Mouse (Mus musculus): ENCODE results near the gene Itga11. TPM values are rescaled to one million over a fixed set of nuclear protein-coding genes. Genes with fewer than 3 reads are reported as not detected.
"Not testable (repeated sequence)": the region's sequence is repeated elsewhere in the genome, so short reads cannot be mapped to it uniquely, and the experiment has no call there.

Itga11 gene
- polyA plus RNA-seq, 1 experiment from 2014 or later = 1.4 TPM

DNA sequence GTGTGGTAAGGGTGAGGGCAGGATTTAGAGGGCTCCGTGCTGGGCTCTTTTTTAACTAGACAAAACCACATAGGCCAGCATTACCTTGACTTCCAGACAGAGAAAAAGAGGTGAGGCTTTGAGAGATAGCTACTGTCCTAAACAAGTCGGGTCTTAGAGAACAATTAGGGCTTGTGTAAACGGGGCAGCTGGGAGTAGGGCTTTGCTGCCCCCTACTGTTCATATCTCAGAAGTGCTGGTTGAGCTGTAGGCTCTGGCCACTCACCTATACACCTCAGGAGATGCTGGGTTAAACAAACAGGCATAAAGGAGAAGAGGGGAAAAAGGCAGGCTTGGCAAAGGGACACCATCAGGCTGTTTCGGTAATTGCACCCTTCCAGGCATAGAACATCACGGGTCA lies 99.8 kb downstream of the Itga11 start:
- no peak overlapping the region for H3K4me3 ChIP-seq
- no peaks in the 10 kb centered on the region for H3K9me3 ChIP-seq
- H3K36me3 ChIP-seq (replicated peaks) = no peaks in the 10 kb centered on the region
- peak; percentile 69 for DNase-seq (ENCODE audit: extremely low spot score, low spot score)
- H3K27ac ChIP-seq = no peak overlapping the region
- peaks cover 18% of the 10 kb centered on the region for H3K4me1 ChIP-seq
- WGBS = 9% methylated on average over 5 of the region's 5 CpGs
- no peaks in the 10 kb centered on the region for H3K27me3 ChIP-seq (ENCODE audit: poor library complexity, severe bottlenecking)

GRCm38 (mm10) chr9:62778721-62779120 lies 101.1 kb downstream of the Itga11 start:
- Histone ChIP-seq H3K9me3 (no peaks in the 10 kb centered on the region), H3K4me3 (no peak overlapping the region), H3K36me3 (replicated peaks) (no peaks in the 10 kb centered on the region), H3K27ac (no peak overlapping the region), H3K27me3 (ENCODE audit: poor library complexity, severe bottlenecking) (no peaks in the 10 kb centered on the region), H3K4me1 (peaks cover 30% of the 10 kb centered on the region)
- WGBS = 92% methylated on average over 9 of the region's 9 CpGs
- DNase-seq (ENCODE audit: extremely low spot score, low spot score) = no peak

DNA sequence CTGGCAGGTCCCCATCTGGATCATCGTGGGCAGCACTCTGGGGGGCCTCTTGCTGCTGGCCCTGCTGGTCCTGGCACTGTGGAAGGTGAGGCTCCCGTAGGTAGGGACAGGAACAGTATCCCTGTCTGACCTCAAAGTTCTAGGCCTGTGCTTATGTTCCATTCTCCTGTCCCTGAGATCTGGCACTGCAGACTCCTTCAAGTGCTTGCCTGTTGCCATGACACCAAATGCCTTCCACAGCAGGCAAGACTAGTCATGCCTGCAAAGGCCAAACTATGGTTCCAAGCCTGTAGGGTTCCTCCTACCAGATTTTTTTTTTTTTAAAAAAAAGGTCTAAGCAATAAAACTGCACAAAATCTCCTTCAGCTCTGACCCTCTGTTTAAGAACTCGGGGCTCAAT lies 104.3 kb downstream of the Itga11 start:
- Histone ChIP-seq H3K27ac (no peak overlapping the region), H3K27me3 (ENCODE audit: poor library complexity, severe bottlenecking) (no peaks in the 10 kb centered on the region), H3K4me3 (no peak overlapping the region), H3K4me1 (peaks cover 31% of the 10 kb centered on the region), H3K9me3 (no peaks in the 10 kb centered on the region), H3K36me3 (replicated peaks) (no peaks in the 10 kb centered on the region)
- WGBS = 77% methylated on average over 3 of the region's 3 CpGs
- no peak for DNase-seq (ENCODE audit: extremely low spot score, low spot score)

- Histone ChIP-seq H3K36me3 (replicated peaks) (no peaks in the 10 kb centered on the region), H3K27me3 (ENCODE audit: poor library complexity, severe bottlenecking) (no peaks in the 10 kb centered on the region), H3K4me1 (peaks cover 27% of the 10 kb centered on the region), H3K27ac (peak overlapping the region; percentile 61), H3K4me3 (peak overlapping the region; percentile 22; the same call in 1 of the 2 replicates), H3K9me3 (no peaks in the 10 kb centered on the region)
- peak; percentile 44 for DNase-seq (ENCODE audit: extremely low spot score, low spot score)
- WGBS = 38% methylated on average over 16 of the region's 16 CpGs
These were observed 105.6 kb downstream of the Itga11 start for GRCm38 (mm10) chr9:62782976-62783781.

DNA sequence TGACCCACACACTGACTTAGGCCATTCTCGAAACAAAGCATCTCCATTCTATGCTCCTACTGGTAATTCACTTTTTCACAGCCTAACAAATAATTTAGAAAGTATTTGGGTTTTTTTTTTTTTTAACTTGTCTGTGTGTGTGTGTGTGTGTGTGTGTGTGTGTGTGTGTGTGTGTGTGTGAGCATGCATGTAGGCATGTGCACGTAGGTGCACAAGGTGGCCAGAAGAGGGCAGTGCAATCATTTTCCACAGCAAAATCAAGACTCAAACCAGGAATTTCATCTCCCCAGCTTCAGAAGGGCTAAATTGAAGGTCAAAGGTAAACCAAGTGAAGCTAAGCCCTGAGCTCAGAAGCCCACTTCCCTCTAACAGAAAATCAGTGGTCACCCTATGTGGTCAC lies 106.6 kb downstream of the Itga11 start:
- WGBS = 85% methylated on average over 2 of the region's 2 CpGs

DNA sequence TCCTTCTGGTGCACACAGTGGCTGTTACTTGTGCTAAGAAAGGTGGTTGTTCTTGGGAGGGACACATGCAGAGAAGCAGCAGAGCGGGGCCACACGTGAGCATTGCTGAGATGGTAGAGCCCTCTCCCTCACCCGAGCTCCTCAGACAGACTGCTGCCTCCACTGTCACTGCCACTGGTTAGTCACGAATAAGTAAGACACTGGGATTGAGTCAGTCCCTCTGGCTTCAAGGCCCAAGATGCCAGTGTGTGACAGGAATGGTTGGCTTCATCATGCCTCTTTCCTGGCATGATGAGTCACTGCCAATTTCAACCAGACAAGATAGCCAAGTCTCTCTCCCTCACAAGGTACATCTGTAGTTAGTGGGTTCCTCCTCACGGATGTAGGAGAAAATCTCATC lies 109.1 kb downstream of the Itga11 start:
- Histone ChIP-seq H3K36me3 (replicated peaks) (peaks cover 8% of the 10 kb centered on the region), H3K27ac (no peak overlapping the region), H3K27me3 (ENCODE audit: poor library complexity, severe bottlenecking) (no peaks in the 10 kb centered on the region), H3K9me3 (no peaks in the 10 kb centered on the region), H3K4me3 (no peak overlapping the region), H3K4me1 (peaks cover 24% of the 10 kb centered on the region)
- WGBS = 78% methylated on average over 5 of the region's 5 CpGs
- no peak for DNase-seq (ENCODE audit: extremely low spot score, low spot score)

More for the DNA sequence above, 106.6 kb downstream of the Itga11 start:
- Histone ChIP-seq H3K36me3 (replicated peaks) (no peaks in the 10 kb centered on the region), H3K9me3 (no peaks in the 10 kb centered on the region), H3K27me3 (ENCODE audit: poor library complexity, severe bottlenecking) (no peaks in the 10 kb centered on the region), H3K4me1 (peaks cover 27% of the 10 kb centered on the region), H3K27ac (peak overlapping the region; percentile 61; the same call in 1 of the 2 replicates), H3K4me3 (no peak overlapping the region)
- no peak for DNase-seq (ENCODE audit: extremely low spot score, low spot score)

DNA sequence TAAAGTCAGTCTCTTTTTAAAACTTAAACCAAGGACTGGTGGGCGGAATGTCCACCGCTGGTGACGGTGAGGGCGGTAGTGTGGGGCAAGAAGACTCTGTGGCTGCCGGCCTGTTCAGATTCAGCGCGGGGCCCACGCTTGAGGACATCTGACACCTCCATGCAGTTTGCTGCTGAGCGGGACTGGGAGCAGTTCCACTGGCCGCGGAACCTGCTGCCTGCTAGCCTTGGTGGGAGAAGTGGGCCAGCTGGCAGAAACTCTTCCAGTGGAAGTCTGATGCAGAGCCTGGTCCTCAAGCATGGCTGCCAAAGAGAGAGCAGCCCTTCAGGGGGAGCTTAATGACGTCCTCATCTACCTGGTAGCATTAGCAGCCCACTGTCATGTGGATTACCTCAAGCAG lies 112.2 kb downstream of the Itga11 start:
- 92% methylated on average over 12 of the region's 12 CpGs for WGBS
- no peak for DNase-seq (ENCODE audit: extremely low spot score, low spot score)
- peaks cover 38% of the 10 kb centered on the region for H3K36me3 ChIP-seq (replicated peaks)
- no peak overlapping the region for H3K4me3 ChIP-seq
- no peaks in the 10 kb centered on the region for H3K9me3 ChIP-seq
- H3K27me3 ChIP-seq (ENCODE audit: poor library complexity, severe bottlenecking) = no peaks in the 10 kb centered on the region
- no peaks in the 10 kb centered on the region for H3K4me1 ChIP-seq
- H3K27ac ChIP-seq = no peak overlapping the region

GRCm38 (mm10) chr9:62799218-62799617 lies 121.6 kb downstream of the Itga11 start:
- H3K4me3 ChIP-seq; DNase-seq (ENCODE audit: extremely low spot score, low spot score); H3K4me1 ChIP-seq; H3K27ac ChIP-seq; H3K27me3 ChIP-seq (ENCODE audit: poor library complexity, severe bottlenecking); H3K9me3 ChIP-seq: not testable (repeated sequence)
- WGBS = 94% methylated on average over 2 of the region's 2 CpGs
- peaks cover 84% of the 10 kb centered on the region for H3K36me3 ChIP-seq (replicated peaks)

GRCm38 (mm10) chr9:62810095-62810494 lies 132.5 kb downstream of the Itga11 start:
- peak overlapping the region; percentile 99; the same call in 1 of the 2 replicates for H3K27ac ChIP-seq
- WGBS = 29% methylated on average over 8 of the region's 8 CpGs
- no peaks in the 10 kb centered on the region for H3K9me3 ChIP-seq
- H3K27me3 ChIP-seq (ENCODE audit: poor library complexity, severe bottlenecking) = no peaks in the 10 kb centered on the region
- peak overlapping the region; percentile 100 for H3K4me3 ChIP-seq
- H3K36me3 ChIP-seq (replicated peaks) = peaks cover 11% of the 10 kb centered on the region
- H3K4me1 ChIP-seq = peaks cover 45% of the 10 kb centered on the region
- no peak for DNase-seq (ENCODE audit: extremely low spot score, low spot score)

DNA sequence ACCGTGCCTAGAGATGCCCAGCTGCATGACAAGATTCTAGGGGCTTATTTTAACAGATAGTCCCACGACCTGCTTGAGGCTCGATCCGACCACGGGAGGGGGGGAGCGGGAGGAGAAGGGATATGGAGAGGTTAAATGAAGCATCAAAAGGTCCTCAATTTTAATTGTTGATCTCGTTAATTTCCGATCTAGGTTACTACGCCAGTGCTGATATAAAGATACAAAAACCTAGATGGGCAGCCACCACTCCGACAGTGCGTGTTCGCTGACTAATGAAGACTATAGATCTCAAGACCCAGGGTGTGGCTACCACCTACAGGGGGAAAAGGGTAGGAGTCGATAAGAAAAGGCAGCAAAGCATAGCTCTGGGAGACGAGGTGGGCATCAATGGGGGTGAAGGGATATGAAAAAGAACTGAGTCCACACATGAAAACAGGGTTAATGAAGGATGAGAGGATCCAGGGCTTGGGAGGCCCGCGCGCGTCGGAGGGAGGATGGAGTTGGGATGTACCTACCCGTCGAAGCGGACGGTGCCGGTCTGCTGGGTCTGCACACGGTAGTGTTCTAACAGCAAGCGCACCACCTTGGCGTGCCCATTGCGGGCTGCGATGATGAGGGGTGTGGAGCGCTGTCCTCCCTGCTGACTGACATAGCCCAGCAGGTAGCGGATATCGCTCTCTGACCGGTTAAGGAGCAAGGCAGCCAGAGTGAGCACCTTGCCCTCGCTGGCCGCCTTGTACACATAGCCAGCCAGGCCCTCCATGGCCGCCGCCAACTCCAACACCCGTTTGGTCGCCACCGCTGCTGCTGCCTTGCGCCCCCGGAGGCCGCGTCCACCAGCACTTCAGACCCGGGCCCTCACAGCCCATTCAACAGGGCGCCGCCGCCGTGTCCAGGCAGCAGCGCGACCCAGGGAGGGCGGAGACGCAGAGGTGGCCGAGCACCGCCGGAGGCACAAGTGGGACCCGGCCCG lies 133.2 kb downstream of the Itga11 start:
- H3K27ac ChIP-seq = peak overlapping the region; percentile 99
- peaks cover 45% of the 10 kb centered on the region for H3K4me1 ChIP-seq
- peaks cover 11% of the 10 kb centered on the region for H3K36me3 ChIP-seq (replicated peaks)
- H3K4me3 ChIP-seq = peak overlapping the region; percentile 100
- H3K27me3 ChIP-seq (ENCODE audit: poor library complexity, severe bottlenecking) = no peaks in the 10 kb centered on the region
- DNase-seq (ENCODE audit: extremely low spot score, low spot score) = no peak
- under 1% methylated on average over 58 of the region's 58 CpGs for WGBS
- no peaks in the 10 kb centered on the region for H3K9me3 ChIP-seq

- no peaks in the 10 kb centered on the region for H3K9me3 ChIP-seq
- under 1% methylated on average over 68 of the region's 68 CpGs for WGBS
- H3K4me3 ChIP-seq = peak within 1 kb of the TSS; percentile 100
- peak within 1 kb of the TSS; percentile 99 for H3K27ac ChIP-seq
- peak; percentile 91 for DNase-seq (ENCODE audit: extremely low spot score, low spot score)
- no peaks in the 10 kb centered on the region for H3K27me3 ChIP-seq (ENCODE audit: poor library complexity, severe bottlenecking)
- peaks cover 45% of the 10 kb centered on the region for H3K4me1 ChIP-seq
- H3K36me3 ChIP-seq (replicated peaks) = peaks cover 8% of the 10 kb centered on the region
These were observed 134.0 kb downstream of the Itga11 start, which contains the start of gene Fem1b for GRCm38 (mm10) chr9:62811516-62812121. Fem1b (minus strand) TSS chr9:62811934.

GRCm38 (mm10) chr9:62812216-62813049 lies 134.8 kb downstream of the Itga11 start:
- no peaks in the 10 kb centered on the region for H3K27me3 ChIP-seq (ENCODE audit: poor library complexity, severe bottlenecking)
- peak overlapping the region; percentile 100 for H3K4me3 ChIP-seq
- 10% methylated on average over 14 of the region's 14 CpGs for WGBS
- no peaks in the 10 kb centered on the region for H3K9me3 ChIP-seq
- peaks cover 45% of the 10 kb centered on the region for H3K4me1 ChIP-seq
- peak overlapping the region; percentile 99 for H3K27ac ChIP-seq
- DNase-seq (ENCODE audit: extremely low spot score, low spot score) = no peak
- H3K36me3 ChIP-seq (replicated peaks) = peaks cover 8% of the 10 kb centered on the region
